Mouse (Mus musculus) liver, adult 2 months (tissue): ENCODE results near the gene Parp16.

Experiments used
- CTCF ChIP-seq: fragments of 200-500 bp; IDR thresholded peaks from 2 replicates; pipeline ENCODE4 v1.5.1; 2011; ENCODE audit warnings: low read depth, low read length, control low read depth
- POLR2A ChIP-seq: fragments of 200-500 bp; IDR thresholded peaks from 2 replicates; pipeline ENCODE4 v1.6.1; 2011; ENCODE audit warnings: low read length, control low read depth; ENCODE audit not compliant: insufficient read depth; ENCODE audit errors: extremely low read depth

- TF ChIP-seq CTCF (no peak), POLR2A (no peak)
Observed at GRCm38 (mm10) chr9:65152711-65153330, 42.3 kb upstream of the Parp16 start.
